Mouse (Mus musculus) c-Kit-positive CD71-positive TER-119-negative erythroid progenitor cells, embryonic 14.5 days (primary cell): Measurements from ENCODE around the gene Sub1.

ENCODE experiments used
- DNase-seq: peaks from one replicate; pipeline ENCODE4 v3.0.0-alpha.2; 2013; ENCODE audit warnings: low read depth

Sub1 gene

GRCm38 (mm10) chr15:11996883-11997282 lies at the start of gene Sub1:
Sub1 (minus strand) TSS chr15:11996983.
- no peak for DNase-seq

GRCm38 (mm10) chr15:12040407-12040710 lies 43.6 kb upstream of the Sub1 start:
- no peak for DNase-seq

GRCm38 (mm10) chr15:12039671-12040406 lies 43.1 kb upstream of the Sub1 start:
- no peak for DNase-seq

GRCm38 (mm10) chr15:12039256-12039655 lies 42.5 kb upstream of the Sub1 start:
- DNase-seq: no peak

GRCm38 (mm10) chr15:12037866-12038625 lies 41.3 kb upstream of the Sub1 start:
- DNase-seq: no peak

- no peak for DNase-seq
Observed at GRCm38 (mm10) chr15:12037217-12037616, 40.4 kb upstream of the Sub1 start.

- no peak for DNase-seq
Observed at GRCm38 (mm10) chr15:12036675-12037074, 39.9 kb upstream of the Sub1 start.

- no peak for DNase-seq
Observed at GRCm38 (mm10) chr15:12034317-12034716, 37.5 kb upstream of the Sub1 start.

GRCm38 (mm10) chr15:12033155-12033554 lies 36.4 kb upstream of the Sub1 start:
- DNase-seq: no peak

GRCm38 (mm10) chr15:12032512-12032911 lies 35.7 kb upstream of the Sub1 start:
- no peak for DNase-seq

- no peak for DNase-seq
Observed at GRCm38 (mm10) chr15:12031861-12032260, 35.1 kb upstream of the Sub1 start.

- no peak for DNase-seq
Observed at GRCm38 (mm10) chr15:12030221-12030620, 33.4 kb upstream of the Sub1 start.

- no peak for DNase-seq
Observed at GRCm38 (mm10) chr15:12027807-12028206, 31.0 kb upstream of the Sub1 start.

GRCm38 (mm10) chr15:12026932-12027450 lies 30.2 kb upstream of the Sub1 start:
- DNase-seq: no peak

GRCm38 (mm10) chr15:12026026-12026425 lies 29.2 kb upstream of the Sub1 start:
- DNase-seq: no peak

GRCm38 (mm10) chr15:12025341-12025740 lies 28.6 kb upstream of the Sub1 start:
- DNase-seq: no peak

GRCm38 (mm10) chr15:12024791-12025268 lies 28.0 kb upstream of the Sub1 start:
- no peak for DNase-seq

- DNase-seq: no peak
Observed at GRCm38 (mm10) chr15:12019443-12019842, 22.7 kb upstream of the Sub1 start.

- no peak for DNase-seq
Observed at GRCm38 (mm10) chr15:12018428-12018757, 21.6 kb upstream of the Sub1 start.

- no peak for DNase-seq
Observed at GRCm38 (mm10) chr15:12017700-12018427, 21.1 kb upstream of the Sub1 start.

- DNase-seq: no peak
Observed at GRCm38 (mm10) chr15:12014197-12014905, 17.6 kb upstream of the Sub1 start.
